Mouse (Mus musculus) embryonic fibroblast, embryonic 13.5 days (primary cell): ENCODE measurements at regions not wholly inside any gene's neighbourhood (a gene's known extent, or its start where the extent isn't known, plus 50 kb on each side); places are given as distances from the start of the nearest gene placed in this dataset.

Experiments used
- CTCF ChIP-seq: IDR thresholded peaks from 2 replicates; pipeline ENCODE4 v1.5.1; 2011; ENCODE audit warnings: mild to moderate bottlenecking, control low read depth, low read length, moderate library complexity, borderline replicate concordance; ENCODE audit not compliant: insufficient read depth
- POLR2A ChIP-seq: IDR thresholded peaks from 2 replicates; pipeline ENCODE4 v1.6.1; 2011; ENCODE audit warnings: low read depth, mild to moderate bottlenecking, control low read depth, low read length, moderate library complexity

- TF ChIP-seq CTCF (no peak), POLR2A (no peak)
Observed at GRCm38 (mm10) chr13:60416024-60416423, 185.7 kb upstream of the Dapk1 start.
